Mouse (Mus musculus): ENCODE measurements around the gene Psen2.

Gene Psen2

GRCm38 (mm10) chr1:180263364-180263997 lies at the start of gene Psen2:
Gene Psen2 (minus strand): TSS chr1:180263438.
- DNase-seq (ENCODE audit: low read depth) = peak; percentile 89

DNA sequence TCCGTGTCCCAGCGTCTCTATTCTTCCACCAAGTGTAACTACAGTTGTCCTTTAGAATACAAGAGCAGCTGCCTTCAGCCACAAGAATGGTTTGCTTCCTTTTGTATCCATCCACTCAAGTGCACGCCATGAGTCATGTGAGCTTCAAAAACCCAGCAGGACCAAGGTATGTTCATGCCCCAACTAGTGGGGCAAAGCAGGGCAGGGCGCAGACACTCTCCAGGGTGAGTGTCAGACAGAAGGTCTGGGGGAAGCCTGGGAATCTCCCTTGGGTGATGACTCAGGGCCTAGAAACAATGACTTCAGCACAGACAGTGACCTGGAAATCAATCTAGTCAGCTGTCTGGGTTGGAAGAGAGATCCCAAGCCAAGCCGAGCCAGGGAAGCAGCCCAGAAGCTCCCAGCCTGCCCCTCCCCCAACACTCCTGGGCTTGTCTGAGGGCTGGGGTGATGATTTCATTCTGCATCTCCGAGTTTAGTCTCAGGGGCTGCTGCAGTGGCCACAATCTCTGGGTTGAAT lies 49.6 kb upstream of the Psen2 start:
- peak; percentile 85 for DNase-seq (ENCODE audit: low read depth)

- no peak for DNase-seq (ENCODE audit: low read depth)
Observed at GRCm38 (mm10) chr1:180312286-180312685, 49.0 kb upstream of the Psen2 start.

DNA sequence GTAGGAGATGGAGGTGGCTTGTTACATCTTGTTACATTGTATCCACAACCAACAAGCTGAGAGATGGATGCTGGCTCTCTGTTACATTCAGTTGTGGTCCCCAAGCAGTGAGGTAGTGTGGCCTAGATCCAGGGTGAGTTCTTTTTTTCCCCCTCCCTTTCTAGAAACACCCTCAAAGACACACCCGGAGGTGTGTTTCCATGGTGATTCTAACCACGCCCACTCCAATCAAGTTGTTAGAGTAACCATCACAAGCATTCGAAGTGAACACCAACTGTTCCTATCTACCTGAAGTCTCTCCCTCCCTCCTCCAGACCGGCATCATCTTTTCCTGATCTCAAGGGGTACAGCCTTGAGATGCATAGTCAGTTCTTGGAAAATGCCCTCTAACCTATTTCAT lies 45.7 kb upstream of the Psen2 start:
- DNase-seq (ENCODE audit: low read depth) = no peak

DNA sequence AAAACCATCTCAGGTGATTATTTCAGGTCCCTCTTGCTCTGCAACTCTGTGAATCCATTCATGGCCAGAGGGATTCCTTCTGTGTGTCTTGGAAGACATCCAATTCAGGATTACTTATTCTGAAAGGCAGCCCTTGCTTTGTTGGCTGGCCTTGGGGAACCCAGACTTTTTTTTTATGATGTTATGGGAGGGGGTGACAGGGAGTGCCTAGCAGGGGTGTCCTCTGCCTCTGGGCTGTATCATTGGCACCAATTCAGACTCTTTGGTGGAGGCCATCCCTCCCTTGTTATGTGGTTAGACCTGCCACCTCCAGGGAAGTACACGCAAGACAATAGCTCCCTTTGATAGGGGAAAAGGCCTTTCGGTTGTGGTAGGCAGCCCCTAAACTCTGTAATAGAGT lies 44.4 kb upstream of the Psen2 start:
- DNase-seq (ENCODE audit: low read depth) = no peak

DNA sequence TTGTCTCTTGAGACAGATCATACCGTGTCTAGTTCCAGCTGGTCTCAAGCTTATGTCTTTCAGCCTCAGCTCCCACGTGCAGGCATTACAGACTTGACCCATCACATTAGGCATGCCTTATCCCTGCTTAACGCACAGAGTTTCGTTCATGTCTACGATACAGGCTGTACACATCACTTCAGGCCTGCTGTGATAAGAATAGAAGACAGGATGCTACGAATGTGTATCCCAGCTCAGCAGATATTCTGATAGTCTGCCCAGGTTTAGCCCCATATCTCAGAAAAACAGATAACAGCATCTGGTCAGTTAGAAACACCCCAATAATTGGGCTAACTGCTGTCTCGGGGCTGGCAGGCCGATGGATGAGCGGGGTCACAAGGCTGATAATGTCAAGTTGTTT lies 43.7 kb upstream of the Psen2 start:
- no peak for DNase-seq (ENCODE audit: low read depth)

- DNase-seq (ENCODE audit: low read depth) = no peak
Observed at GRCm38 (mm10) chr1:180303600-180303999, 40.4 kb upstream of the Psen2 start.

DNA sequence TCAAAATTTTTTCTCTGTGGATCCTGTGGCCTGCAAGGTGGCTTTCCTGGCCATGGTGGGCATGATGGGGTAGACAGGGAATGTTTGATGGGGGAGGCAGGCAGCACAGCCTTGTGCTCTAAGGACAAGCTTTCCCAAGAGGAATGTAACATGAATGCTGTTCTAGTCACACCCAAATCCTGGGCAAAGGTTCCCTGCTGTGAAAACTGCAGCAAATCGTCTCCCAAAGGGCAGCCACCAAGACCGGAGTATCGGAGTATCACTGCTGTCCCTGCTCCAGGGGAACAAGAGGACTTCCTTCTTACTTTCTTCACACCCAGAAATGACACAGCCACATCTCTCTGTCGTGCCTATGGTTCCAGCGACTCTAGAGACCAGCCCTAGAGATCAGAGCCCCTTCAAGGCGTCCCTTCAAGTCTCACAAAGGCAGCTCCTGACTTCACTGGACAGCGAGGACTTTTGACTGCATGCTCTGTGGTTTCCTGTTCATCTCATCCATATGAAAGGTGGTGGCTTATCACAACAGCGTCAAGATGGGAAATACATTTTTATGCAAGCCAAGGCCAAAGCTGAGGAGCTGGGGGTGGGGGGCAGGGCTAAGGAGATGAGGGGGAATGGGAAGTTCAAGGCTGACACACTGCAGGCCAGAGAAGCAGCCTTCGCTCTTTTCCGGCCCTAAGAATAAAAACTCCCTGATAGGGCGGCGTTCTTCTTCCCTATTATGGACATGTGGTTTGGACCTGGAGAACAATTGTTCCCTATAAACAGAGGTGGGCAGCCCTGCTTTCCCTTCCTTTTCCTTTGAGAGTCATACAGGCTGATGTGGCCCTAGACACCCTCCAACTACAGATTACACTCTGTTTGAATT lies 39.2 kb upstream of the Psen2 start:
- DNase-seq (ENCODE audit: low read depth) = no peak

DNA sequence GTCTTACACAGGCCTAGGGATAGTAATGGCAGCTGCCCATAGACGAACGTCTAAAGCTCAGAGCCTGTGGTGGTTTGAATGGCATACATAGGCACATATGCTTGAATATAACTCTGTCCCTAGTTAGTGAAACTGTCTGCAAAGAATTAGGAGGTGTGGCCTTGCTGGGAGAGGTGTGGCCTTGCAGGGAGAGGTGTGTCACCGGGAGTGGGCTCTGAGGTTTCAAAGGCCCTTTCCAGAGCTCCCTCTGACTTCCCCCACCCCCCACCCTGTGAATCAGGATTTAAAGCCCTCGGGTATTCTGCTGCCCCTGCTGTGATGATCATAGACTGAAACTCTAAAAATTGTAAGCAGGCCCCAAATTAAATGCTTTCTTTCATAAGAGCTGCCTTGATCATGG lies 37.8 kb upstream of the Psen2 start:
- peak; percentile 56 for DNase-seq (ENCODE audit: low read depth)

DNA sequence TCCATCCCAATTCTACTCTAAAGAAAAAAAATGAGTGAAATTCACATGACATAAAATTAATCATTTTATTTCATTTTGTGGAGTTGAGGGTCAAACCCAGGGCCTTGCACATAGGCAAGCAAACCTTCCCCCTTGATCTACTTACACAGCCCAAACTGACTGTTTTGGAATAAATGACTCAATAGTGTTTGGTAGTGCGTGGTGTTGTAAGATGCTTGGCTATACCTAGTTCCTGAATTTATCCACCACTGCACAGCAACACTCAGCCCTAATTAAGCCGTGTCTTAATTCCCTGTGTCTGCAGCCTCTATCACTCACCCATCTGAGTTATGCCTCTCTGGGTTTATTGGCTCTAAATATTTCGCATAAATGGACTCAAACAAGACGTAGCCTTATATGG lies 37.1 kb upstream of the Psen2 start:
- no peak for DNase-seq (ENCODE audit: low read depth)

GRCm38 (mm10) chr1:180299697-180300096 lies 36.5 kb upstream of the Psen2 start:
- no peak for DNase-seq (ENCODE audit: low read depth)

DNA sequence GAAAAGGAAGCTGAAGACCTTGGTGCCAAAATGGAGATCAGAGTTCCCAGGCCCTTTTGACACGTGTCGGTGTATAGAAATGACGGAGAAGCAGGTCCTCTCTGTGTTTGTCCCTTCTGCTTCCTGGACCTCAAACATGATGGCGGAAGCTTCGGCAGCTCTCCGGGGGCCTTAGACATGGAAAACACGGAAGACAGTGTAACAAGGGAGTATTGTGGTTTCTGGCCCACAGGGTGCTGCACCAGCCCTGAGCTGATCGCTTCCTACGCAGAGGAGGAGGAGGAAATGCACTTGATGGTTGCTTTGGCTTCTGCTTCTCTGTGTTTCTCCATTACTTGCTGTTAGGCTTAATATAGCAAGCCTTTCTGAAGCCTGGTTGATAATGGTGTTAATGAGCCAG lies 32.9 kb upstream of the Psen2 start:
- no peak for DNase-seq (ENCODE audit: low read depth)

DNA sequence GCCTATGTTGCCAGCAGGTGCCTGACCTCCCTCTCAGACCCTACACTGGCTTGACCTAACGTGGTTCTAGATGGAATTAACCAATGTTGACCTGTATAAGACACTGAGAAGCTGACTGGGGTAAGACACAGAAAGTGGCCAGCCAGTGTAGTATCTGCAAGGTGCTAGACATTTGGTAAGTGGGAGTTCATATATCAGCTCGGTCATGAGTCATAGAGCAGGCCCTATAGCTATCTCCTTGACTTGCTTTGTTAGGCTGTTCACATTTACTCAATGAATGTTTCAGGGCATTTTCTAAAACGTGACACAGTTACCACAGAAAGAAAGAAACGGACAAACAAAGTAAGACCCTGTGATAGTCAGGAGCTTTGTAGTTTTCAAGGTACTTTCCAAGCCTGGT lies 27.1 kb upstream of the Psen2 start:
- no peak for DNase-seq (ENCODE audit: low read depth)

- DNase-seq (ENCODE audit: low read depth) = no peak
Observed at GRCm38 (mm10) chr1:180289788-180290187, 26.6 kb upstream of the Psen2 start.

DNA sequence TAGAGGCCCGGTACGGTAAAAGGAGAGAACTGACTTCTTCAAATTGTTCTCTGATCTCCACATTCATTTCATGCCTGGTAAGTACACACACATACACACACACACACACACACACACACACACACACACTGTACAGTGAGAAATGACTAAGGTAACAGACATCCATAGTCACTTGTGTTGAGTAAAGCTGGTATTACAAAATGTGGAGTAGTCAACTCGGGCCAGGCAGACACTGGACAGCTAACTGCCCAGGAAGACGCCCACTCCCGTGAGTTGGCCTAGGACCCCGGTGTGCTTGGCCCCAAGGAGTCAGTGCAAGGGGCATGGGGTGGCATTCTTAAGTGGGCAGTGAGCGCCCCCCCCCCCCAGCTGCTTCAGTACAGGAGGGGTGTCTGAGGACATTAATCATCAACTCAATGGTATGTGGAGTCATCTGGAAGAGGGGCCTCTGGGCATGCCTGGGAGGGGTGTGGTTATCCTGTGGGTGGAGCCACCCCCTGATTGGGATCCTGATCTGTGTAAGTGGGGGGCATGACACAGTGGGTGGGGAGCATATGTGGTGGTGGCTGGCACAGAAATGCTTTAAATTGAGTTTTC lies 25.7 kb upstream of the Psen2 start:
- peak; percentile 75 for DNase-seq (ENCODE audit: low read depth)

GRCm38 (mm10) chr1:180288227-180288626 lies 25.0 kb upstream of the Psen2 start:
- no peak for DNase-seq (ENCODE audit: low read depth)

- no peak for DNase-seq (ENCODE audit: low read depth)
Observed at GRCm38 (mm10) chr1:180286081-180286831, 23.0 kb upstream of the Psen2 start.

- no peak for DNase-seq (ENCODE audit: low read depth)
Observed at GRCm38 (mm10) chr1:180283813-180284768, 20.9 kb upstream of the Psen2 start.

- no peak for DNase-seq (ENCODE audit: low read depth)
Observed at GRCm38 (mm10) chr1:180282581-180282980, 19.3 kb upstream of the Psen2 start.

- peak; percentile 44 for DNase-seq (ENCODE audit: low read depth)
Observed at GRCm38 (mm10) chr1:180279648-180280047, 16.4 kb upstream of the Psen2 start.

GRCm38 (mm10) chr1:180277563-180277962 lies 14.3 kb upstream of the Psen2 start:
- DNase-seq (ENCODE audit: low read depth) = no peak
